Mouse (Mus musculus): ENCODE measurements around the gene Slc28a1. TPM values are rescaled to one million over a fixed set of nuclear protein-coding genes. Genes with fewer than 3 reads are reported as not detected.
A peak's percentile ranks its signal among the peaks of the same experiment; 100 is the strongest.
"Not testable (repeated sequence)": the region's sequence is repeated elsewhere in the genome, so short reads cannot be mapped to it uniquely, and the experiment has no call there.

Slc28a1 gene
- polyA plus RNA-seq, 1 experiment from 2014 or later = 0.14 TPM

DNA sequence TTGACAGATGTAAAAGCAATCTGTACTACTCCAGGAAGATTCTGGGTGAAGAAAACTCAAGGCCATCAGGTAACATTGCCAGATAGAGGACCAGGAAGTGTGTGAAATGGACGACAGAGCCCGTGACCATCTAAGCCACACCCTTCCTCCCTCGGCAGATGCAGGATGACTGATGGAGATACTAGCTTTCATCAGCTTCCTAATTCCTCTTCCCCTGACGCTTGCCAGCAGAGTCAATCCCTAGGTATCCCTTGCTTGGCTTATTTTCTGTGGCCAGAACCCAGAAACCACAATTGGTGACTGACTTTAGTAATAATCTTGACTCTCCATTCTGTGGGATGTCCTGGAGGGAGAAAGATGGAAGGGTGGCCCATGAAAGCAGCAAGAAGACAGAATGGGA, 80.9 kb downstream of the Slc28a1 start:
- Histone ChIP-seq H3K9me3 (replicated peaks) (no peaks in the 10 kb centered on the region), H3K27ac (no peak overlapping the region), H3K4me3 (no peak overlapping the region), H3K9ac (no peak overlapping the region), H3K4me1 (replicated peaks) (peaks cover 14% of the 10 kb centered on the region), H3K27me3 (no peaks in the 10 kb centered on the region), H3K36me3 (no peaks in the 10 kb centered on the region), H3K4me2 (no peak overlapping the region)
- 32% methylated on average over 4 of the region's 4 CpGs for WGBS
- ATAC-seq (replicated peaks; ENCODE audit: insufficient number of reproducible peaks, insufficient read depth, low FRiP score, low read depth) = no peak

DNA sequence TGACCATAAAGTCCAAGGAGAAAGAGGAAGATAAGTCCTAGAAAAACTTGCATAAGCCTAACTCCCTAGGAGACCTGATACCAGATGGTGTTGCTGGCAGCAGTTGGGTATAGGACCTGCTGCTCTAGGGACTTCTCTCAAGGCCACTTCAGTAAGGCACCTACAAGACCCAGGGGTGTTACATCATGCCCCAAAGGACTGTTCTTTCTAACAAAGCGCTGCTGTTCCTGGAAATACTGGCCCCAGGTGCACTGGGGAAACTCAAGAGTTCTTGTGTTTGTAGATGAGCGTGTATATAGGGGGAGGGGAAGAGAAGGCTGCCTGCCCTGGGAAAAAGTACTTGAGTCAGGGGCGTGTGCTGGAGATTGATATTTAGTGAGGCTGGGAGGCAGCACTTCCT, 82.2 kb downstream of the Slc28a1 start:
- no peak for ATAC-seq (replicated peaks; ENCODE audit: insufficient number of reproducible peaks, insufficient read depth, low FRiP score, low read depth)

GRCm38 (mm10) chr7:81198538-81198937, 83.9 kb downstream of the Slc28a1 start:
- no peak overlapping the region for H3K4me3 ChIP-seq
- peaks cover 14% of the 10 kb centered on the region for H3K4me1 ChIP-seq (replicated peaks)
- H3K4me2 ChIP-seq = no peak overlapping the region
- H3K27ac ChIP-seq = no peak overlapping the region
- H3K27me3 ChIP-seq = no peaks in the 10 kb centered on the region
- no peaks in the 10 kb centered on the region for H3K9me3 ChIP-seq (replicated peaks)
- ATAC-seq (replicated peaks; ENCODE audit: insufficient number of reproducible peaks, insufficient read depth, low FRiP score, low read depth) = no peak
- H3K36me3 ChIP-seq = no peaks in the 10 kb centered on the region
- WGBS = 46% methylated on average over 4 of the region's 4 CpGs
- no peak overlapping the region for H3K9ac ChIP-seq

More for the DNA sequence above, 82.2 kb downstream of the Slc28a1 start:
- Histone ChIP-seq H3K36me3 (no peaks in the 10 kb centered on the region), H3K4me1 (replicated peaks) (peaks cover 14% of the 10 kb centered on the region), H3K4me2 (no peak overlapping the region), H3K27me3 (no peaks in the 10 kb centered on the region), H3K9ac (no peak overlapping the region), H3K27ac (no peak overlapping the region), H3K9me3 (replicated peaks) (no peaks in the 10 kb centered on the region), H3K4me3 (no peak overlapping the region)
- 53% methylated on average over 3 of the region's 3 CpGs for WGBS

GRCm38 (mm10) chr7:81199109-81199508, 84.5 kb downstream of the Slc28a1 start:
- peaks cover 14% of the 10 kb centered on the region for H3K4me1 ChIP-seq (replicated peaks)
- 35% methylated on average over 5 of the region's 5 CpGs for WGBS
- H3K4me2 ChIP-seq = no peak overlapping the region
- no peaks in the 10 kb centered on the region for H3K27me3 ChIP-seq
- H3K27ac ChIP-seq = no peak overlapping the region
- no peaks in the 10 kb centered on the region for H3K9me3 ChIP-seq (replicated peaks)
- H3K4me3 ChIP-seq = no peak overlapping the region
- ATAC-seq (replicated peaks; ENCODE audit: insufficient number of reproducible peaks, insufficient read depth, low FRiP score, low read depth) = no peak
- H3K9ac ChIP-seq = no peak overlapping the region
- no peaks in the 10 kb centered on the region for H3K36me3 ChIP-seq

GRCm38 (mm10) chr7:81199757-81200156, 85.2 kb downstream of the Slc28a1 start:
- H3K27me3 ChIP-seq = no peaks in the 10 kb centered on the region
- no peaks in the 10 kb centered on the region for H3K36me3 ChIP-seq
- ATAC-seq (replicated peaks; ENCODE audit: insufficient number of reproducible peaks, insufficient read depth, low FRiP score, low read depth) = no peak
- H3K9ac ChIP-seq = no peak overlapping the region
- H3K9me3 ChIP-seq (replicated peaks) = no peaks in the 10 kb centered on the region
- H3K4me1 ChIP-seq (replicated peaks) = peaks cover 14% of the 10 kb centered on the region
- no peak overlapping the region for H3K4me2 ChIP-seq
- no peak overlapping the region for H3K27ac ChIP-seq
- 56% methylated on average over 4 of the region's 4 CpGs for WGBS
- no peak overlapping the region for H3K4me3 ChIP-seq

- Histone ChIP-seq H3K36me3 (no peaks in the 10 kb centered on the region), H3K4me3 (no peak overlapping the region), H3K9me3 (replicated peaks) (no peaks in the 10 kb centered on the region), H3K4me1 (replicated peaks) (peaks cover 14% of the 10 kb centered on the region), H3K27me3 (no peaks in the 10 kb centered on the region), H3K4me2 (no peak overlapping the region), H3K9ac (no peak overlapping the region), H3K27ac (no peak overlapping the region)
- no peak for ATAC-seq (replicated peaks; ENCODE audit: insufficient number of reproducible peaks, insufficient read depth, low FRiP score, low read depth)
- 48% methylated on average over 5 of the region's 5 CpGs for WGBS
These were observed 87.8 kb downstream of the Slc28a1 start for GRCm38 (mm10) chr7:81202389-81202788.

DNA sequence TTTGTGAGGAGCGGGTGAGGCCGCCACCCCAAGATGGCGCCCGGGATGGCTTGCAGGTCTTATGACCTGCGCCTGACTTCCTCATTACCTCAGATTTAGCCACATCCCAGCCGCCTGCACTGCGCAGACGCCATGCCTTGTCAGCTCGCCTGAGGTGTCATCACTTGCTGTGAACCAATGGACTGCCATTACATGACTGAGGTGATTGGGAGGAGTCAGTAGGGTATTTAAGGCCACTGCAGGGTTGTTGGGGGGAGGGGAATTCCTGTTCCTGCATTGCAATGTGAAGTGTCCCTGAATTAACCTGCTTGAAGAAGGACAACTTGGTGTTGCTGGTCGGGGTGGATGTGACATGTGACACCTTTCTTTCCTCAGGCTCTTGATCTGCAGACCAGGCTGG, 89.0 kb downstream of the Slc28a1 start:
- not testable (repeated sequence) for H3K9ac ChIP-seq; H3K9me3 ChIP-seq (replicated peaks); H3K4me1 ChIP-seq (replicated peaks); H3K27ac ChIP-seq; ATAC-seq (replicated peaks; ENCODE audit: insufficient number of reproducible peaks, insufficient read depth, low FRiP score, low read depth); H3K27me3 ChIP-seq; H3K36me3 ChIP-seq; H3K4me2 ChIP-seq; H3K4me3 ChIP-seq
- 77% methylated on average over 10 of the region's 10 CpGs for WGBS

DNA sequence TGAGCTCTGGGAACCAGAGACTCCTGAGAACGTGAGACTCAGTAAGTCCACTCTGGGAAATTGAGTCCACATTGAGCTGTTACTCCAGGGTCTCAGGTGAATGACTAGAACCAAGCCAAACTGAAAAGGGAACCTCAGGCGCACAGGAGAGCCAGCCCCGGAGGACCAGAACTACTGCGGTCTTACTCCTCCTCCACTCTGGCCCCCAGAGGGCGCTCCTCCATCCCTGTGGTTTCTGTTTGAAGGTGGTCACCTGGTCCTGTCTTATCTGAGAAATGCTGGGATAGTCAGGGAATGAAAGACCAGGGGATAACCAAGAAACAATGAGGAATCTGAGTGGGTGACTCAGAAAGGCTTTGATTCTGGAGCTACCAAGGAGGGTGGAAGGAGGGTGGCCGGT, 94.3 kb downstream of the Slc28a1 start:
- peaks cover 23% of the 10 kb centered on the region for H3K27me3 ChIP-seq
- H3K9ac ChIP-seq = no peak overlapping the region
- H3K27ac ChIP-seq = no peak overlapping the region
- no peak overlapping the region for H3K4me2 ChIP-seq
- peaks cover 16% of the 10 kb centered on the region for H3K4me1 ChIP-seq (replicated peaks)
- no peak for ATAC-seq (replicated peaks; ENCODE audit: insufficient number of reproducible peaks, insufficient read depth, low FRiP score, low read depth)
- no peaks in the 10 kb centered on the region for H3K36me3 ChIP-seq
- WGBS = 21% methylated on average over 6 of the region's 6 CpGs
- H3K4me3 ChIP-seq = no peak overlapping the region
- no peaks in the 10 kb centered on the region for H3K9me3 ChIP-seq (replicated peaks)

DNA sequence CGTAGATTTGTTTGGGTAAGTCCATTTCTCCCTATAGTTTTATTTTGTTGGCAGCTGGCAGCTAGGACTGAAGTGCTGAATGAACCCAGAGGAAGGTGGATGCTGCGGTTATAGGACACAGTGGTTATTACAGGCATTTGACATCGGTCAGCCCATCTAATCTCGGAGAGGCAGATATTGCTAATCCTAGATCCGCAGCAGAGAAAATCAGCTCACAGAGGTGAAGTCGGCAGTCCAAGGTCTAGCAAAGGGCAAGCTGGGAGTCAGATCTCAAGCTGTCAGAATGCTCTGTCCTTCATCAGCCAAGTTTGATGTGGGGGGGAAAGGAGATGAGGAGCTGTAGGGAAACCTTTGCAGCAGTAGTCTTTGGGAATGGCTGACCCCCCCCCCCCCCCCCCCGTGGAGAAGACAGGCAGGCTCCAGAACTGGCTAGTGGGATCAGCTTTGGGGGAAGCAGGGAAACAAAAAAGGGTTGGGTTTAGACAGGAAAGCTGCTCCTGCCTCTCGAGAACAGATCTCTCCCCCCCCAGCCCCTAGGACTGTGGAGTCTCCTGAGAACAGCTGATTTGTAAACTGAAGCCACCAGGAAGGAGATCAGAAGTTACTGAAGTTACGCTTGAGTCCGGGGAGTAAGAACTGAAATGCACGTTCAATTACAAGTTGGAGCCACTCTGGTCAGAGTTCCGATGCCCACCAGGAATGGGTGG, 95.5 kb downstream of the Slc28a1 start:
- 42% methylated on average over 12 of the region's 12 CpGs for WGBS

GRCm38 (mm10) chr7:81211760-81212159, 97.2 kb downstream of the Slc28a1 start:
- peak overlapping the region; percentile 84 for H3K4me2 ChIP-seq
- no peaks in the 10 kb centered on the region for H3K36me3 ChIP-seq
- H3K9me3 ChIP-seq (replicated peaks) = no peaks in the 10 kb centered on the region
- peaks cover 33% of the 10 kb centered on the region for H3K27me3 ChIP-seq
- ATAC-seq (replicated peaks; ENCODE audit: insufficient number of reproducible peaks, insufficient read depth, low FRiP score, low read depth) = no peak
- H3K9ac ChIP-seq = no peak overlapping the region
- H3K4me3 ChIP-seq = peak overlapping the region; percentile 59
- peaks cover 18% of the 10 kb centered on the region for H3K4me1 ChIP-seq (replicated peaks)
- H3K27ac ChIP-seq = peak overlapping the region; percentile 74
- WGBS = 16% methylated on average over 8 of the region's 8 CpGs

More for the DNA sequence above, 95.5 kb downstream of the Slc28a1 start:
- Histone ChIP-seq H3K27me3 (peaks cover 25% of the 10 kb centered on the region), H3K9me3 (replicated peaks) (no peaks in the 10 kb centered on the region), H3K9ac (no peak overlapping the region), H3K4me3 (no peak overlapping the region), H3K4me1 (replicated peaks) (peaks cover 18% of the 10 kb centered on the region), H3K4me2 (no peak overlapping the region), H3K36me3 (no peaks in the 10 kb centered on the region), H3K27ac (no peak overlapping the region)
- ATAC-seq (replicated peaks; ENCODE audit: insufficient number of reproducible peaks, insufficient read depth, low FRiP score, low read depth) = no peak

DNA sequence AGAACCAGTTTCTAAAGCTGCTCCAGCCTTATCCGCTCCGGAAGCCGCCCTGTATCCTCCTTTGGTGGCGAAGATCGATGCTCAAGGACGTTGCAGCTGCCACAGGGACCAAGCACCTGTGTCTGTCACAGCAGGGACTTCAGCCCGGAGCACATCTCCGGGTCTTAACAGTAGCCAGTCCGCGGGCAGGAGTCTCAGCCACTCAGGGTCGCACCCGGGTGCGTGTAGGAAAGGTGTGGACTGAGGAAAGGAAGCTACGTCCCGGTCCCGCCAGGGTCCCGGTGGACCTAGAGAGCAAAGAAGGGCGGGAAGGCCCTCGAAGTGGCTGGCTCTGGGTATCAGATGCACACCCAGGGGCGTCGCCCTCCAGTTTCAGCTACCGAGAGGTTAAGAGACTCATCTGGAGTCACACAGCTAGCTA, 97.7 kb downstream of the Slc28a1 start:
- H3K36me3 ChIP-seq = no peaks in the 10 kb centered on the region
- peak overlapping the region; percentile 59 for H3K4me3 ChIP-seq
- ATAC-seq (replicated peaks; ENCODE audit: insufficient number of reproducible peaks, insufficient read depth, low FRiP score, low read depth) = peak; percentile 61
- H3K4me2 ChIP-seq = peak overlapping the region; percentile 84
- H3K9ac ChIP-seq = peak overlapping the region; percentile 48
- under 1% methylated on average over 22 of the region's 22 CpGs for WGBS
- H3K4me1 ChIP-seq (replicated peaks) = peaks cover 18% of the 10 kb centered on the region
- no peaks in the 10 kb centered on the region for H3K9me3 ChIP-seq (replicated peaks)
- H3K27me3 ChIP-seq = peaks cover 33% of the 10 kb centered on the region
- peak overlapping the region; percentile 74 for H3K27ac ChIP-seq

- H3K4me1 ChIP-seq (replicated peaks) = peaks cover 18% of the 10 kb centered on the region
- H3K4me3 ChIP-seq = peak overlapping the region; percentile 59
- H3K27me3 ChIP-seq = peaks cover 33% of the 10 kb centered on the region
- H3K9ac ChIP-seq = peak overlapping the region; percentile 48
- ATAC-seq (replicated peaks; ENCODE audit: insufficient number of reproducible peaks, insufficient read depth, low FRiP score, low read depth) = peak; percentile 88
- H3K4me2 ChIP-seq = peak overlapping the region; percentile 84
- H3K36me3 ChIP-seq = no peaks in the 10 kb centered on the region
- no peaks in the 10 kb centered on the region for H3K9me3 ChIP-seq (replicated peaks)
- under 1% methylated on average over 57 of the region's 57 CpGs for WGBS
- peak overlapping the region; percentile 74 for H3K27ac ChIP-seq
These were observed 98.2 kb downstream of the Slc28a1 start for GRCm38 (mm10) chr7:81212697-81213346.
